Mouse (Mus musculus): ENCODE data around the gene Olfr437. TPM values are rescaled to one million over a fixed set of nuclear protein-coding genes. Genes with fewer than 3 reads are reported as not detected.

Gene Olfr437
- total and polyA plus RNA-seq, 3 experiments, result not detected

DNA sequence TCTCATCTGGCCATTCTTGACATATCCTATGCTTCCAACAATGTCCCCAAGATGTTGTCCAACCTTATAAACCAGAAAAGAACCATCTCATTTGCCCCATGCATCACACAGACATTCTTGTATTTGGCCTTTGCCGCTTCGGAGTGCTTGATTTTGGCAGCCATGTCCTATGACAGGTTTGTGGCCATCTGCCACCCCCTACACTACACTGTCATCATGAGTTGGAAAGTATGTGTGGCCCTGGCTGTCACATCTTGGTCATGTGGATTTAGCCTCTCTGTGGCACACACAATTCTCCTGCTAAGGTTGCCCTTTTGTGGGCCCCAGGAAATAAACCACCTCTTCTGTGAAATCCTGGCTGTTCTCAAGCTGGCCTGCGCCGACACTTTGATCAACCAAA is 4.2 kb downstream of the Olfr437 start:
- Histone ChIP-seq H3K9me3 (replicated peaks; ENCODE audit: insufficient read depth, low read length) (no peaks in the 10 kb centered on the region), H3K9ac (ENCODE audit: control insufficient read depth, low read depth, low read length, poor library complexity, severe bottlenecking) (no peak overlapping the region), H3K27me3 (ENCODE audit: control insufficient read depth in 1 of 2, insufficient read depth in 2 of 2, low read length in 2 of 2) (no peaks in the 10 kb centered on the region), H3K4me3 (ENCODE audit: control insufficient read depth in 1 of 2, insufficient read depth in 1 of 2, low read depth in 2 of 2, low read length in 2 of 2) (no peak overlapping the region), H3K4me1 (ENCODE audit: control insufficient read depth in 1 of 2, insufficient read depth in 2 of 2, low read length in 2 of 2) (no peaks in the 10 kb centered on the region), H3K27ac (ENCODE audit: control insufficient read depth, low read depth, low read length) (no peak overlapping the region), H3K36me3 (ENCODE audit: control insufficient read depth in 1 of 2, insufficient read depth in 2 of 2, low read length in 2 of 2) (no peaks in the 10 kb centered on the region), H3K79me2 (ENCODE audit: control insufficient read depth, insufficient read depth, low read length, poor library complexity) (no peaks in the 10 kb centered on the region)
- TF ChIP-seq USF2 (IDR thresholded peaks at IDR 0.05; ENCODE audit: borderline replicate concordance in 1 of 2, insufficient read depth in 1 of 2, low read depth in 1 of 2, low read length in 2 of 2), result no peak
- no peak for TF ChIP-seq EP300 (IDR thresholded peaks at IDR 0.05; ENCODE audit: low read depth in 1 of 2, low read length in 2 of 2)
- TF ChIP-seq GABPA (IDR thresholded peaks at IDR 0.05; ENCODE audit: low read depth, low read length), result no peak
- TF ChIP-seq E2F4 (IDR thresholded peaks at IDR 0.05; ENCODE audit: borderline replicate concordance, low read depth, low read length), result no peak
- TF ChIP-seq HCFC1 (IDR thresholded peaks at IDR 0.05; ENCODE audit: low read depth, low read length), result no peak
- no peak for TF ChIP-seq NELFE (IDR thresholded peaks at IDR 0.05; ENCODE audit: low read depth, low read length)
- TF ChIP-seq KAT2A (conservative IDR thresholded peaks at IDR 0.05; ENCODE audit: low read depth, low read length), result no peak
- no peak for TF ChIP-seq POLR2AphosphoS5 (IDR thresholded peaks at IDR 0.05; ENCODE audit: borderline replicate concordance, low read depth, low read length)
- TF ChIP-seq JUND (IDR thresholded peaks at IDR 0.05; ENCODE audit: low read depth, low read length), result no peak
- TF ChIP-seq NRF1 (IDR thresholded peaks at IDR 0.05; ENCODE audit: insufficient read depth, low read depth, low read length, poor library complexity, severe bottlenecking), result no peak
- no peak for TF ChIP-seq TCF12 (IDR thresholded peaks at IDR 0.05; ENCODE audit: low read depth, low read length)
- no peak for TF ChIP-seq MXI1 (IDR thresholded peaks at IDR 0.05; ENCODE audit: low read depth, low read length)
- no peak for TF ChIP-seq UBTF (IDR thresholded peaks at IDR 0.05; ENCODE audit: borderline replicate concordance, insufficient read depth, low read depth, low read length)
- TF ChIP-seq SMC3 (IDR thresholded peaks at IDR 0.05; ENCODE audit: low read depth, low read length), result no peak
- TF ChIP-seq CHD1 (IDR thresholded peaks at IDR 0.05; ENCODE audit: low read depth, low read length), result no peak
- TF ChIP-seq ZNF384 (IDR thresholded peaks at IDR 0.05; ENCODE audit: low read depth, low read length), result no peak
- TF ChIP-seq MEF2A (IDR thresholded peaks at IDR 0.05; ENCODE audit: extremely low read depth, insufficient replicate concordance, low read depth, low read length, poor library complexity, severe bottlenecking), result no peak
- TF ChIP-seq POLR2A (IDR thresholded peaks at IDR 0.05; ENCODE audit: control insufficient read depth in 1 of 2, insufficient read depth in 1 of 2, low read depth in 1 of 2, low read length in 2 of 2, poor library complexity in 1 of 2), result no peak
- no peak for DNase-seq (ENCODE audit: low read depth, low spot score)

GRCm38 (mm10) chr6:43171840-43172239 is 8.8 kb downstream of the Olfr437 start, which contains the start of gene Olfr13:
Gene Olfr13 (plus strand): TSS chr6:43172140.
- no peaks in the 10 kb centered on the region for H3K27me3 ChIP-seq (ENCODE audit: control insufficient read depth in 1 of 2, insufficient read depth in 2 of 2, low read length in 2 of 2)
- TF ChIP-seq ETS1 (IDR thresholded peaks at IDR 0.05; ENCODE audit: low read depth, low read length) (no peak), UBTF (IDR thresholded peaks at IDR 0.05; ENCODE audit: borderline replicate concordance, insufficient read depth, low read depth, low read length) (no peak), TAL1 (IDR thresholded peaks at IDR 0.05; ENCODE audit: low read length) (no peak), HCFC1 (IDR thresholded peaks at IDR 0.05; ENCODE audit: low read depth, low read length) (no peak), EP300 (IDR thresholded peaks at IDR 0.05; ENCODE audit: low read depth in 1 of 2, low read length in 2 of 2) (no peak), MAZ (IDR thresholded peaks at IDR 0.05; ENCODE audit: low read depth, low read length) (no peak), MXI1 (IDR thresholded peaks at IDR 0.05; ENCODE audit: low read depth, low read length) (no peak), POLR2AphosphoS2 (IDR thresholded peaks at IDR 0.05; ENCODE audit: low read length) (no peak), ZNF384 (IDR thresholded peaks at IDR 0.05; ENCODE audit: low read depth, low read length) (no peak)

More at GRCm38 (mm10) chr6:43171840-43172239, 8.8 kb downstream of the Olfr437 start, which contains the start of gene Olfr13:
- no peak within 1 kb of the TSS for H3K4me3 ChIP-seq (ENCODE audit: control insufficient read depth in 1 of 2, insufficient read depth in 1 of 2, low read depth in 2 of 2, low read length in 2 of 2)
- H3K27ac ChIP-seq (ENCODE audit: control insufficient read depth, low read depth, low read length), result no peak within 1 kb of the TSS
- H3K9me3 ChIP-seq (replicated peaks; ENCODE audit: insufficient read depth, low read length), result no peaks in the 10 kb centered on the region
- H3K36me3 ChIP-seq (ENCODE audit: control insufficient read depth in 1 of 2, insufficient read depth in 2 of 2, low read length in 2 of 2), result no peaks in the 10 kb centered on the region
- no peaks in the 10 kb centered on the region for H3K4me1 ChIP-seq (ENCODE audit: control insufficient read depth in 1 of 2, insufficient read depth in 2 of 2, low read length in 2 of 2)
- H3K79me2 ChIP-seq (ENCODE audit: control insufficient read depth, insufficient read depth, low read length, poor library complexity), result no peaks in the 10 kb centered on the region
- no peak for DNase-seq (ENCODE audit: low read depth, low spot score)
- no peak within 1 kb of the TSS for H3K9ac ChIP-seq (ENCODE audit: control insufficient read depth, low read depth, low read length, poor library complexity, severe bottlenecking)

Data from MEL (cell line).